Mouse (Mus musculus) midbrain, embryonic 15.5 days (tissue): ENCODE measurements around the gene Calm3. TPM values are rescaled to one million over a fixed set of nuclear protein-coding genes. Genes with fewer than 3 reads are reported as not detected.

Experiments
- ATAC-seq: fragments of 200-750 bp; cut with Nextera tagmentation; replicated peaks from 2 replicates; pipeline ENCODE4 v1.8.0; 2017; ENCODE audit warnings: moderate TSS enrichment
- H3K27ac ChIP-seq: fragments of 300-500 bp; sonication (generic); 2 replicates; pipeline ENCODE4 v1.5.1; 2015; ENCODE audit warnings: mild to moderate bottlenecking, inconsistent platforms
- H3K27me3 ChIP-seq: fragments of 300-500 bp; sonication (generic); replicated peaks from 2 replicates; pipeline ENCODE4 v1.6.1; 2015; ENCODE audit warnings: inconsistent platforms
- H3K36me3 ChIP-seq: fragments of 300-500 bp; sonication (generic); replicated peaks from 2 replicates; pipeline ENCODE4 v1.6.1; 2015; ENCODE audit warnings: inconsistent platforms
- H3K4me1 ChIP-seq: fragments of 300-500 bp; sonication (generic); 2 replicates; pipeline ENCODE4 v1.6.1; 2015; ENCODE audit warnings: inconsistent platforms
- H3K4me2 ChIP-seq: fragments of 300-500 bp; sonication (generic); 2 replicates; pipeline ENCODE4 v1.6.1; 2015; ENCODE audit warnings: inconsistent platforms, mild to moderate bottlenecking, moderate library complexity
- H3K4me3 ChIP-seq: fragments of 300-500 bp; sonication (generic); 2 replicates; pipeline ENCODE4 v1.5.1; 2015; ENCODE audit warnings: mild to moderate bottlenecking, inconsistent platforms
- H3K9ac ChIP-seq: fragments of 300-500 bp; sonication (generic); 2 replicates; pipeline ENCODE4 v1.6.1; 2015; ENCODE audit warnings: mild to moderate bottlenecking, inconsistent platforms
- H3K9me3 ChIP-seq: fragments of 300-500 bp; sonication (generic); 2 replicates; pipeline ENCODE4 v1.6.1; 2016; ENCODE audit warnings: inconsistent platforms
- WGBS: fragments of 180-500 bp; shearing (Covaris S2); methylation state at CpG from one replicate; pipeline ENCODE4 v1.1.7; 2015; ENCODE audit warnings: mixed read lengths; 5-methylcytosine and 5-hydroxymethylcytosine counted together
- polyA plus RNA-seq: library from polyadenylated mRNA; unstranded; fragments of >200 nt; fragmentation: Nextera tagmentation; extraction: Ambion mirVana; gene quantifications from 2 replicates; pipeline ENCODE4 v1.2.1, GENCODE M21; 2015

Calm3 gene
- polyA plus RNA-seq, 1 experiment from 2014 or later, result 370 TPM

DNA sequence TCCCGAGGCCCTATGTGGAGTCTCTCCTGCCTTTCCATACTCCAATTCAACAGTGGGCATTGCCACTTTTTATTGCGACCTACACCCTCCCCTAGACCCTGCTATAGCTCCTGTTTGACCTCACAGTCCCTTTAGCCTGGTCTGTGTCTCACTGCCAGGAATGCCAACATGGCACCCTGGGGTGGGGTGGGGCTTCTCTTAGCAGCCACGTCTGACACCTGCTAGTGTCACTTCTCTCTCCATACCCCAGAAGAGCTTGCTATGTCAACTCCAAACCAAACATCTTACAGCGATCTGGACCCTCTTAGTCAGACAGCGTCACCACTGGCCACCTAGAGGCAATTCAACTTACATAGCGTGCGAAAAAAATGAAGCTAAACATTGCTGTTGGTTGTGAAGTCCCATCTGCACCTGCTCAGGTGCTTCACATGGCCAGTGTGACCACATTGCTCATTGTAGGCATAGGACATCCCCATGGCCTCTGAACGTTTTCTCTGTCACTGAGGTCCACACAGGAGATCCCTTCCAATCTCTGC is 25.1 kb upstream of the Calm3 start:
- Histone ChIP-seq H3K27me3 (no peaks in the 10 kb centered on the region), H3K9me3 (no peaks in the 10 kb centered on the region), H3K9ac (0 out of 2 replicates have a peak overlapping the region, but pooled peaks have one; percentile 3), H3K4me2 (peak overlapping the region; percentile 86), H3K4me3 (peak overlapping the region; percentile 61), H3K36me3 (no peaks in the 10 kb centered on the region), H3K27ac (peak overlapping the region; percentile 80), H3K4me1 (peaks cover 64% of the 10 kb centered on the region)
- ATAC-seq, result no peak
- WGBS, result 52% methylated on average over 8 of the region's 8 CpGs

DNA sequence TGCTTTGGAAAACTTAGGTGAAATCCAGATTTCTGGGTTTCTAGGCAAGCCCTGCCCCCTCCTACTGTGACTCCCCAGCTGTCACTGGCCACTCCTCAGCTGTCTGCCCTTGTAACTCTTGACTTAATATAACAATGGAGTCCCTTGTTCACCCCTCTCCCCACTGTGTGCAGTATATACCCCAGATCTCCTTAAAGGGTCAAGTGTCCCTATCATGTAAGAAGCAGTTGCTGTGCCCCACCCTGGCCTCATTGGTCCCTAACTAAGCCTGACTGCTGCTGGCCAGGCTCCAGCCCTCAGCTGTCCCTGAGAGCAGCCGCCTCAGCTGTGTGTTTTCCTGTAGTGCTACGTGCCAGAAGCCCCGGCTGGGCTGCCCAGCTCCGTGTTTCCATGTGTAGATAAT is 24.0 kb upstream of the Calm3 start:
- Histone ChIP-seq H3K9me3 (no peaks in the 10 kb centered on the region), H3K4me2 (peak overlapping the region; percentile 86)
- no peak for ATAC-seq

DNA sequence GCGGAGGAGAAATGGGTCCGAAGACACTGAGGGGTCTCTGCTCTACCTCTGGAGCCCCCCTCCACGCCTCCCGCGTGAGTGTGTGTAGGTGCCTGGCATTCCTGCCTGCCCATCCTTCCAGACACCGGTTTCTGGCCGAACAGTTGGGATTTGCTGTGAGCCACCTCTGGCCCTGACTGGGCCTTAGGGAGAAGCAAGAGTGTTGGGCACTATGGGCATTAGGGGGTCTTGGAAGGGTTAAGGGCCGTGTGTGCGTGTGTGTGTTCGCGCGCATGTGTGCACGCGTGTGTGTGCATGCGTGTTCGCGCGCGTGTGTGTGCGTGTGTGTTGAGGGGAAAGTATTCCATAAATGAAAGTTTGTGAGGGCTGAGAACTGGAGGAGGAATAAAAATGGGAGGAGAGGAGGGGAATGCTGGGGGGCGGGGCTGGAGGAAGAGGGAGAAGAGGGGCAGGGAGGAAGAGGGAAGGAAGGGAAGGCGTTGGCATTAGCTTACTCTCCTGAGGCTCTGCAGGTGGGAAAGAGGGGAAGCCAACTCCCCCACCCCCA is 23.5 kb upstream of the Calm3 start:
- peaks cover 75% of the 10 kb centered on the region for H3K4me1 ChIP-seq

More for the DNA sequence above, 24.0 kb upstream of the Calm3 start:
- Histone ChIP-seq H3K4me3 (peak overlapping the region; percentile 61), H3K27ac (peak overlapping the region; percentile 96), H3K36me3 (no peaks in the 10 kb centered on the region), H3K9ac (peak overlapping the region; percentile 88), H3K4me1 (peaks cover 74% of the 10 kb centered on the region), H3K27me3 (no peaks in the 10 kb centered on the region)
- WGBS, result 4% methylated on average over 4 of the region's 4 CpGs

DNA sequence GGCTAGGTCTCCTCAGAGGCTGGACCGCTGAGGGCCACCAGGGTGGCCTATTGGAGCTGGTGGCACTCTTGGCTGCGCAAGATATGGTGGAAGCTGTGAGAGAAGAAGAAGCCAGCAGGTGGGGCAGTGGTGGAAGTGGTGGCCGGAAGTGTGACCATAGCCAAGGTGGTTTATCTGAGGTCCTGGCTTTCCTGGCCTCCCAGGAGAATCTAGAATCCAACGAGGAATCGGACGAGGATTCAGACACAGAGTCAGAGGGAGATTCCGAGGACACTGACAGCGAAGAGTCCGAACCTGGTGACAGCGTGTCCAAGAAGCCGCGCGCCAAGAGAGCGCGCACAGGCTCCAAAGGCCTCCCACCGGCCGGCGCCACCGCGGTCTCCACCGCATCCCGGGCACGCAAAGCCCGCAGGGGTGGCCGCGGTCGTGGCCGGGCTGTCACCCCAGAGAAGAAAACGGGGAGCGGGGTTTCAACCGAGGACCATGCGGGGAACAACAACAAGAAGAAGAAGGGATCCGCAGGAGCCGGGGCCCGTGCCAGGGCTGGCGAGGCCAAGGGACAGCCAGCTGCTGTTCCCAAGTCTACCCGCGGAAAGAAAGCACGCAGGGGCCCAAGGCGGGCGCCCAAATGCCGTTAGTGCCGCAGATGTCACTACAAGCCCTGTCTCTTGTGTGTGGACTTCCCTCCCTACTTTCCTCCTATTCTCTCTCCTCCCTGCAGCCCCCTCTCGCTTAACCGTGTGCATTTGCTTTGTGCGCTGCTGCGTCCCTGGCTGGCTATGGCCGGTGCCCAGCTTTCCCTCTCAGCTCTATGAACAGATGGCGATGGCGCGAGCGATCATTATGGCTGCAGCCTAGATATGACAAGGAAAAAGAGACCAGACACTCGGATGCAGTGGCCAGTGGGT is 22.8 kb upstream of the Calm3 start:
- Histone ChIP-seq H3K27ac (peak overlapping the region; percentile 96), H3K4me3 (peak overlapping the region; percentile 61), H3K9me3 (no peaks in the 10 kb centered on the region), H3K36me3 (no peaks in the 10 kb centered on the region), H3K4me2 (peak overlapping the region; percentile 86), H3K27me3 (no peaks in the 10 kb centered on the region), H3K4me1 (peaks cover 74% of the 10 kb centered on the region), H3K9ac (peak overlapping the region; percentile 88)
- no peak for ATAC-seq
- 1% methylated on average over 53 of the region's 53 CpGs for WGBS

More for the DNA sequence above, 23.5 kb upstream of the Calm3 start:
- peak overlapping the region; percentile 96 for H3K27ac ChIP-seq
- H3K9me3 ChIP-seq, result no peaks in the 10 kb centered on the region
- H3K36me3 ChIP-seq, result no peaks in the 10 kb centered on the region
- H3K4me3 ChIP-seq, result peak overlapping the region; percentile 61
- ATAC-seq, result no peak
- no peaks in the 10 kb centered on the region for H3K27me3 ChIP-seq
- H3K9ac ChIP-seq, result peak overlapping the region; percentile 88
- WGBS, result 12% methylated on average over 22 of the region's 22 CpGs
- H3K4me2 ChIP-seq, result peak overlapping the region; percentile 86

- Histone ChIP-seq H3K4me2 (peak overlapping the region; percentile 86), H3K4me3 (peak overlapping the region; percentile 61), H3K4me1 (peaks cover 78% of the 10 kb centered on the region), H3K27ac (peak overlapping the region; percentile 96), H3K27me3 (no peaks in the 10 kb centered on the region), H3K36me3 (no peaks in the 10 kb centered on the region), H3K9me3 (no peaks in the 10 kb centered on the region), H3K9ac (peak overlapping the region; percentile 88)
- WGBS, result 10% methylated on average over 17 of the region's 17 CpGs
- ATAC-seq, result no peak
Observed at GRCm38 (mm10) chr7:16945419-16945818, 21.5 kb upstream of the Calm3 start.

- no peaks in the 10 kb centered on the region for H3K36me3 ChIP-seq
- no peaks in the 10 kb centered on the region for H3K9me3 ChIP-seq
- peak overlapping the region; percentile 88 for H3K9ac ChIP-seq
- peak overlapping the region; percentile 61 for H3K4me3 ChIP-seq
- H3K4me1 ChIP-seq, result peaks cover 78% of the 10 kb centered on the region
- no peaks in the 10 kb centered on the region for H3K27me3 ChIP-seq
- peak; percentile 22 for ATAC-seq
- peak overlapping the region; percentile 96 for H3K27ac ChIP-seq
- H3K4me2 ChIP-seq, result peak overlapping the region; percentile 86
- under 1% methylated on average over 22 of the region's 22 CpGs for WGBS
Observed at GRCm38 (mm10) chr7:16944808-16945315, 20.9 kb upstream of the Calm3 start.

- Histone ChIP-seq H3K4me3 (peak within 1 kb of the TSS; percentile 61), H3K4me2 (peak within 1 kb of the TSS; percentile 86), H3K9me3 (no peaks in the 10 kb centered on the region), H3K27ac (peak within 1 kb of the TSS; percentile 96), H3K36me3 (no peaks in the 10 kb centered on the region), H3K27me3 (no peaks in the 10 kb centered on the region), H3K9ac (peak within 1 kb of the TSS; percentile 88), H3K4me1 (peaks cover 78% of the 10 kb centered on the region)
- ATAC-seq, result peak; percentile 90
- WGBS, result 9% methylated on average over 36 of the region's 36 CpGs
Observed at GRCm38 (mm10) chr7:16944061-16944807, 20.3 kb upstream of the Calm3 start, which contains the start of gene Pnmal2. TSS of gene Pnmal2 (plus strand) at chr7:16944682.

- no peak for ATAC-seq
- H3K36me3 ChIP-seq, result no peaks in the 10 kb centered on the region
- H3K9ac ChIP-seq, result no peak overlapping the region
- 27% methylated on average over 4 of the region's 4 CpGs for WGBS
- peak overlapping the region; percentile 96 for H3K27ac ChIP-seq
- H3K4me3 ChIP-seq, result no peak overlapping the region
- no peak overlapping the region for H3K4me2 ChIP-seq
- H3K27me3 ChIP-seq, result no peaks in the 10 kb centered on the region
- H3K4me1 ChIP-seq, result peaks cover 77% of the 10 kb centered on the region
- H3K9me3 ChIP-seq, result no peaks in the 10 kb centered on the region
Observed at GRCm38 (mm10) chr7:16942861-16943260, 18.9 kb upstream of the Calm3 start.

- 21% methylated on average over 7 of the region's 7 CpGs for WGBS
- H3K9me3 ChIP-seq, result no peaks in the 10 kb centered on the region
- no peak overlapping the region for H3K4me3 ChIP-seq
- H3K9ac ChIP-seq, result peak overlapping the region; percentile 9; the same call in 1 of the 2 replicates
- H3K4me2 ChIP-seq, result no peak overlapping the region; the same call in 1 of the 2 replicates
- H3K27me3 ChIP-seq, result no peaks in the 10 kb centered on the region
- ATAC-seq, result no peak
- peaks cover 65% of the 10 kb centered on the region for H3K4me1 ChIP-seq
- peak overlapping the region; percentile 82 for H3K27ac ChIP-seq
- no peaks in the 10 kb centered on the region for H3K36me3 ChIP-seq
Observed at GRCm38 (mm10) chr7:16940292-16940691, 16.4 kb upstream of the Calm3 start.

- Histone ChIP-seq H3K27me3 (no peaks in the 10 kb centered on the region), H3K36me3 (no peaks in the 10 kb centered on the region), H3K4me2 (peak overlapping the region; percentile 30), H3K27ac (peak overlapping the region; percentile 82), H3K4me3 (0 out of 2 replicates have a peak overlapping the region, but pooled peaks have one; percentile 2), H3K4me1 (peaks cover 62% of the 10 kb centered on the region), H3K9me3 (no peaks in the 10 kb centered on the region), H3K9ac (no peak overlapping the region)
- 55% methylated on average over 17 of the region's 17 CpGs for WGBS
- ATAC-seq, result peak; percentile 90
Observed at GRCm38 (mm10) chr7:16938117-16938791, 14.3 kb upstream of the Calm3 start.

- H3K27ac ChIP-seq, result no peak overlapping the region; the same call in 1 of the 2 replicates
- 51% methylated on average over 4 of the region's 4 CpGs for whole genome bisulfite sequencing
- no peak overlapping the region for H3K4me2 ChIP-seq
- no peaks in the 10 kb centered on the region for H3K9me3 ChIP-seq
- H3K27me3 ChIP-seq, result no peaks in the 10 kb centered on the region
- H3K4me1 ChIP-seq, result peaks cover 62% of the 10 kb centered on the region
- H3K36me3 ChIP-seq, result no peaks in the 10 kb centered on the region
- ATAC-seq, result no peak
- H3K4me3 ChIP-seq, result no peak overlapping the region
- no peak overlapping the region for H3K9ac ChIP-seq
Observed at GRCm38 (mm10) chr7:16937312-16937711, 13.4 kb upstream of the Calm3 start.
